Mouse (Mus musculus) urinary bladder, postnatal 4 days (tissue): ENCODE results near the gene Ets1.

Source experiments
- DNase-seq, 2 experiments: peaks; one replicate each; pipeline ENCODE4 v3.0.0; 2021 to 2022; ENCODE audit warnings: low spot score in 2 of 2

Ets1 gene

DNA sequence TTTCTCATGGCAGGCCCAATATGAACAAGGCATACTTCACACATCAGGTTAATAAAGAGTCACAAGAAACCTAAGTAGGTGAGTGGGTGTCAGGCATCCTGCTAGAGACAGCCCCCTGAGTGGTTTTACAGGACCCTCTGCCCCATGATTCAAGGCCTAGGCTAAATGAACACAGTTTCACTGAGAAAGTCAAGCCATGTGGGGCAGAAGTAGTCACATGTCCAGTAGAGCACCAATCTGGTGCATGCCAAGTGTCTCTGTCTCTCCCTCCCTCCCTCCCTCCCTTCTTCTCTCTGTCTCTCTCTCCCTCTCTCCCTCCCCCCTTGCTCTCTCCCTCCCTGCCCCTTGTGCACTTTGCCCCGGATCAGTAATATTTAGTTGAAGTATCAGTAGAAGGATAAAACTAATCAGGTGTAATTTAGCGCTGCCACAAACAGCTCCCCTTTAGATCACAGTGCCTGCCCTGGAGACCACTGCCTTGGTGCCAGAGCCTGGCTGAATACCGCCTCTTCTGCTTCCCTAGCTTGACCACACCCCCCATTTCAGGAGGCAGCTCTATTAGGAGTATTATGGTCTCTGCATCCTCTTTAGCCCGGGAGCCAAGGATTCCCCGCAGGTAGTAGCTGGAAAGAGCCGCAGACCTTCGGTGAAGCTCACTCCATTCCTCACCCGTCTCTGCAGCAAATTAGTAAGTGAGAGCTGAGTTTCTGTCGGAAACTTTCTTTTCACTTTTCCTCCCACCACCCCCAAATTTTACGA, at the start of gene Ets1:
Gene Ets1 (plus strand): TSS at position 595 of the 759 bp plus-strand sequence.
- DNase-seq, result no peak

DNA sequence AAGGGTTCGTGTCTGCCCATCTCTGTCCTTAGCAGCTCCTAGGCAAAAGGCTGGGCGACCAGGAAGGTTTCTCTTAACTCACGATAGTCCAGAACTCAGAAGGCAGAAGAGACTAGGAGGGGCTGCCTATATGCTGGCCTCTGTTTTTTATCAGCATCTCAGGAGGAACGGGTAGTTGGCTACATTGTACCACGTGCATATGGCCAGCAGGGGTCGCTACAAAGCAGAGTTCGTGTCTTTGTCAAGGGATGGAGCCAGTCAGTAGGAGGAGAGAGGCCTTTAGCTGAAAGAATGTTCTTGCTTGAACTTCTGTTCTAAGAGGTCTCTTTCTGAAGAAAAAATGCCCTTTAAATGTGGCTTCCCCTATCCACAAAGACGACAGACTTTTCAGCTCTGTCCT, 46.1 kb upstream of the Ets1 start:
- peak; percentile 65 to 87 for DNase-seq

DNA sequence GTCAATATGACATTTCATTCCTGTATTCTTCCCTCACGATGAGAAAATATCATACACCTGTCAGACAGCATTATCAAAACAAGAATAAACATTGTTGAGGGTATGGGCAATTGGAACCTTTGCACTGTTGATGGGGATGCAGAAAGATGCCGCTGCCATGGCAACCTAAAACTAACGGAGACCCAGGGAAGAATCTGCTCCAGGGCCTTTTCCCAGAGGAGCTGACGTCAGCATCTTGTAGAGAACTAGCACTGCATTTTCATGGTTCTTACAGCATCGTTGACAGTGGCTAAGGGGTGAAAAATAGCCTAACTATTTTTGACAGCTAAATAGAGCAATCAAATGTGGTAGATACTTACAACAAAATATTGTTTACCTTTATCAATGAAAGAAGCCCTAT, 45.5 kb upstream of the Ets1 start:
- DNase-seq, result no peak

DNA sequence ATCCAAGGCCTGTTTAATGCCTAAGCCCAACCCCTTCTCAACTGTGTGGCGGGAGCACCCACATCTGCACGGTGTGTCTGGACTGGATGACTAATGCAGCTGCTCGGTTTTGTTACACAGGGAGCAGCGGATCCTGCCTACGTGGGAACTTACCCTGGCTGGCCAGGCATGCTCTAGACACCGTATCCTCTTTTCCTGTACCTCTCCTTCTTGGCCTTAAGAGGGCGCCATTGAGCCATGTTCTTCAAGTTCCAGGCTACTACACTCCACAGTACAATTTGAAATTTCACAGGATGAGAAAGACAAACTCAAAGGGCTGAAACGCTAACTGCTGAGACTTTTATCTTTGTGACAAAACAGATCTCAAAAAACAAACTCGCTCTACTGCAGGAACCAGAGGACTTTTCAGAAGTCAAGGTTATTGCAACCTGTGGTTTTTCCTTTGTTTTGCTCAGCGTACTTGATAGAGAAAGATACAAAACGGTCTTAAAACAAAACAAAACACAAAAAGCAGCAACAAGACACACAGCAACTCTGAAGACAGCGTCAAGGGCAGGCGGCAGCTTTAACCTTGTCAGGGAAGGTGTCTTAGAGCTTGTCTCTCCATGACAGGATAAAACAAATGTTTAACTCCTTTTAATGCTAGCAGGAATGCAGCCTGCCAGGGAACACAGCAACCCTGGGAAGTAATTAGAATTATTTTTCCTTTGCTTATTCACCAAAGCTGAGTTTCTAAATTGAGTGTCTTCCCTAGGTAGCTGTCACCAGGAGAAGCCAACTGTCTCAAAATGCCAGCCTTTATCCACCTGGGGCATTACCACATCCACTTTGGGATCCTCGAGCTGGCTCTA, 44.1 kb upstream of the Ets1 start:
- DNase-seq, result peak in 1 of 2 experiments; percentile 41

DNA sequence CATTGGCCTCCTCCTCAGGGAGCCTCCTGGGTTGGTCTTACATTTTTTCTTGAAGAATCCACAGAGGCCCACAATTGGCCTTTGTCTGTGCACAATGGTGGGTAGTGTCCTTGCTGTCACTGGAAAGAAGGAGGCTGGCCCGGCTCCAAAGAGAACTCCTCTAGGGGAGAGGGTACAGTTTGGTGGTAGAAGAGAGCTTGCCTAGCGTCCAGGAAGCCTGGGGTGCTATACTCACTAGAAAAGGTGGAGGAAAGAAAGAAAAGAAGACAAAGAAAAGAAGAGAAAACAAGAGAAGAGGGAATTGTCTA, 43.5 kb upstream of the Ets1 start:
- DNase-seq, result no peak

DNA sequence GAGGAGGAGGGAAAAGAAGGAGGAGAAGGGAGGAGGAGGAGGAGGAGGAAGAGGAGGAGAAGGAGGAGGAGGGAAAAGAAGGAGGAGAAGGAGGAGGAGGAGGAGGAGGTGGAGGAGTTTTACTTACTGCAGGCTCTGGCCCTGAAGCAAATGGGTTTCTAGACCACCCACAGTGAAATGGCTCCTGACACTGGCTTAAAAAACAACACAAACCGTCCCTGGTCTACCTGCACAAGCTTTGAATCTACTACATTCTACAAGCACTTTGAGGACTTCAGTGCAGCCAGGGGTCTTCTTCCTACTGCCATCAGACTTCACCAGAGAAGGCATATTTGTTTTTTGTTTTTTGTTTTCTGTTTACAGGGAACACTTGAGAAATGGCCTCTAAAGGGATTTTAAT, 42.2 kb upstream of the Ets1 start:
- DNase-seq, result no peak

DNA sequence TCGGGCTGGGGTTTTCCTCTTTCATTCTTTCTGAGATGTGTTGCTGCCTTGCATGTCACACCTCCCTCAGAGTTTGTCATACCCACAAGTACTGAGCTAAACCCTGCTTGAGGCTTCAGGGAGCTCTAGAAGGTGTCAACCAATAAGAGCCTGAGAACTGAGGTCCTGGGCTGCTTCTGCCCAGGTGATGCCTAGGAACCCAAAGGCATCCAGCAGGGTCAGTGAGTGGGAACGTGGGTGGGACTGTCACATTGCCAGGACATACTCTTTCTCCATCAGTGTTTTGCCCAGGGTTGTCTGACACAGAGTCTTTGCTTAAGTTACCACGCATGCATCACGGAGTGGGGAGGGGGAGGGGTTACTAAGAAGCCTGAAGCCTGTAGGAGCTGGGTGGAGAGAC, 41.7 kb upstream of the Ets1 start:
- no peak for DNase-seq

DNA sequence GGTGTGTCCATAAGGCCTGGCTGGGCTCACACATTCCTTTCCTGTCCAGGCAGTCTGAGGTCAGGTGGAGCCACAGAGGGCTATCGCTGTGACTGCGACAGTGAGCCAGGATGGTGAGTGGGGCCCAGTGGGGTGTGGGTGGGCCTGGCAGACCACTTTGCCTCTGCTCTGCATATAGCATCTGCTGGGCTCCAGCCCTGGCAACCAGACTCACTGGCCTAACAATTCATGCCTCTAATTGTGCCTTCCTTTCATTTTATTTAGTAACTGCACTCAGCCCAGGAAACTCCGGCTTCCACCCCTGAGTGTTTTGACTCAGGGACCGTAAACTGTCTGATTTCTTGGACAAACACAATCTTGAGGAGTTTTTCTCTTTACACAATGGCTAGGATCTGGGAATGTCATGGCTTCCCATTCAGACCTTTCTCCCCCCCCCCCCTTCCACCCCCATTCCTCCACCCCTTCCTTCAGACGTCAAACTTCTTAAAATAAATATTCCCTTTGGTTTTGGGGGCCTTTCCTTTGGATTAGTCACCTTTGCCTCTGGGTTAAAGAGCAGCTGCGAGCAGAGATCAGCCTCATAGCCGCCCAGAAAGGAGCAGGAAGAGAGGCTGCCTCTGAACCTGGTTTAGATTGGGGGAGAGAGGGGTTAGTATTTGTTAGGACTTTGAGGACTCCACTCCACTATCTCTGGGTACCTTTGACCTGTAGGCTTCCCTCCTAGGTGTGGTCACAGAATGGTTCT, 40.8 kb upstream of the Ets1 start:
- DNase-seq, result no peak

DNA sequence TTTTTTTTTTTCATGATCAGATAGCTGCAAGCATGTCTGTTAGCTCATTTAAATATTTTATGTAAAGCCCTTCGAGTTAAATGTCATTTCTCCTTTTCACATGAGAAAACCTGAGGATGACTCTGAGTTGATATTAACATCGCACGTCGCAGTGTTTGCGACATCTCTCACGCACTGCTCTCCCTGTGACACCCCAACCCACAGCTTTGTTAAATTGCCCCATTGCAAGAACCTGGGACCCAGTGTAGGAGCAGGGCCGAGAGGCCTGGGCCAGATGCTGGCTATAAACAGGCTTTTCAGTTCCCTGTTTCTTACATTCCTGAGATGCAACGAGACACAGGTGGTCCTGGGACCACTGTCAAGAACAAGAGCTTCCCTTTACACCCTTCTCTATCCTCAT, 39.7 kb upstream of the Ets1 start:
- no peak for DNase-seq

DNA sequence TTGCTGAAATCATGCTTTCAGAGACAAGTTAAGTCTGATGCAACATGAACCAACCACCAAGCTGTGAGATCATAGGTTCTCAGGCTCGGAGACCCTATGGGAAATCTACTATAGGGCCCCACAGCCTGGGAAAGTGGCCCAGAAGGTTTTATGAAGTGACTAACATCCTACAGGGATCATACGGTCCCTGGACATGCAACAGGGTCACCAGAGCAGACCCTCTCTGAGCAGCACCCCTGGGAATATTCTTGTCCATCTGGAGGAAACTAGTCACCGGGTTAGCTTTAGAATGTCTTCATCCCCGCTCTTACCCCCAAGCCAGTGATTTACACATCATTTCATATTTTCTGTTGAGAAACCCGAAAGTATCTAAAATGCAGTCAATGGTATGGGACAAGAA, 34.1 kb upstream of the Ets1 start:
- DNase-seq, result no peak

DNA sequence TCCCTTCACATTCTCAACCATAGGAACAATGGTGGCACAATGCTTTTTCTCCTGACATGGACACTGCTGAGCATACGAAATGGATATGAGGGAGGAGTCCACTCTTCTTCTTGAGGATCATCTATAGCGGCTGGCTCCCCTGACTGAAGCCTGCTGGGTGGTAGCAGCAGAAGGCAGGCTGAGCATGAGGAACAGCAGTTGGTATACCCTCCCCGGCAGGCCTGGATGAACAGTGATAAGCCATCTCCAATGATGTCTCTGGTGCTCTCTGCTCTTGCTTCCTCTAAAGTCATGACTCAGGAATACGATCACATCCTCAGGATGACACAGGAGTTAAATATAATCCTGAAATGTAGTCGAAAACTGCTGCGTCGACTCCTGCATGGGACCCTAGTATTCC, 32.9 kb upstream of the Ets1 start:
- no peak for DNase-seq

DNA sequence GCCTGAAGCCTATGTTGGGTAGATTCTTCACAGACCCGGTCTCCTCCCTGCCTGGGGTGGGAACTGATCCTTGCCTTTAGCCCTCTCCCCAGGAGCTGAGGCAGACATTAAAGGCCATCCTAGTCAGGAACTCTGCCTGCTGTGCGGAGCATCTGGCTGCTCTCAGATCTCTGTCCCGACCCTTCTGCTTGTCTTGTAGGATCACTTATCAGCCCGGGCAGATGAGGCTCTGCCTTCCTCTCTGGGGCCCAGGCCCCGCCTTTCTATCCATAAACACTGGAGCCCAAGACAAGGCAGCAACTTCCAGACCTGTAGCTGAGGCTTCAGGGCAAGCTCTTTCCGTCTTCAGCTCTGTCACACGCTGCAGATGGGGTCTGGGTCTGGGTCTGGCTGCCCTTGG, 28.8 kb upstream of the Ets1 start:
- DNase-seq, result no peak

DNA sequence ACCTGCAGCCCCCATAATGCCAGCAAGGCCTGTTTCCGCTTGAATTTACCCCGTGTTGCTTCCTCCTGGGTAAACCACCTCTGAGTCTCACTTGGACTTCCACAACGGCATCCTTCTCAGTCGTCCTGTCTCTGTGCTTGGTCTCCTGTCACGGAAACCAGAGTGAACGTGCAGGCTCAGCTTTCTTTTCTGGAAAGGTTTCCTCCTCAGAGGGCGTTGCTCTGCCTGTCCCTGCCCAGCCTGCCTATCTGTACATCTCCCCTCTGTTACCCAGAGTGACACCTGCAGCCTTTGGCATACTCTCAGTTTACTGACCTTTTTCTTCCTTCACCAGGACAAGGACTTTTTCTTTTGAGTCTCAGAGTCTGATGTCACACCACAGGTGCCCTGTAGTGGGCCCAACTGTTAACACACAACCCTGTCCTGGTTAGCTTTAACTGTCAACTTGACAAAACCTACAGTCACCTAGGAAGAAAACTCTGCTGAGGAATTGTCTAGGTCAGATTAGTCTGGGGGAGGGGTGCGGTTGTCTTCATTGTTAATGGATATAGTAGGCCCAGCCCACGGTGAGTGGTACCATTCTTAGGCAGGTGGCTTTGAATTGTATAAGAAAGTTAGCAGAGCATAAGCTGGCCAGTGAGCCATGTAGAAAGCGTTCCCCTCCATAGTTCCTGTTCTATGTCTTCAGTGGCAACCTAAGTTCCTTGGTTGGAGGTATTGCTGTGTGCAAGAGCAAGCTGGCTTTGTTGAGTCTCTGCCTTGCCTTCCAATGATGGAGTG, 27.0 kb upstream of the Ets1 start:
- DNase-seq, result no peak

DNA sequence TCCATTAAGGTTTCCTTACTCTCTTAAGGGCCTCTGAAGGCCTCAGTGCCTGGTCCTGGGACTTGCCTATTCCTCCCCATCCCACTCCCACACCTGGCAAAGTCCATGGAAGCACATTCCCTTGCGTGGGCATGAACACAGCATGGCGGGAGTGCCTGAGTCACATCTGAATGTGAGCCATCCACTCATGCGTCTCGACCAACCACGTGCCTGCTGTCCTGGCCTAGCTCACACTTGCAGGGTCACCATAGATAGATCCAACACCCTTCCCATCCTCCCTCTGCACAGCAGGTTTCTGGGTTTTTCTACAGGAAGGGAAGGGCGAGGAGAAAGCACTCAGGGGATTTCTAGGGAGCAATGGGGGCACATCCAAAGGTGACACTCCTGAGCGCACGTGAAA, 25.8 kb upstream of the Ets1 start:
- DNase-seq, result no peak

DNA sequence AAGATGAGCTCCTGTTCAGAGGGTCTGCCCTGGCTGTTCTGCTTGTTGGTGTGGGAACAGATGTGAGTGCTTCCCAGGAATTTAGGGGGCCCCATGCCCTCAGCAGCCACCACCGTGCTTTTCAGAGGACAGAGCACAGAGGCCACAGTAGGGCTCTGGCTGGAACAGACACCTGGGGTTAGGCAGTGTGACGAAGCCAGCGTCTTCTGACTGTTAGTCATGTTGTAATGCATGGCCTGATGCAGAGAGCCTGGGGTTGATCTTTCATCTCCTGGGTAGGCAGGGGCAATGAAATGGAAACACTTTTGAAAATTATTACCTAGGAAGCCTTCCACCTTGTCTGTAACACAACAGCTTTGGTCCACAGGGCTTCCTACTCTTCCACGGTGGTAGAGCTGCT, 25.4 kb upstream of the Ets1 start:
- no peak for DNase-seq

DNA sequence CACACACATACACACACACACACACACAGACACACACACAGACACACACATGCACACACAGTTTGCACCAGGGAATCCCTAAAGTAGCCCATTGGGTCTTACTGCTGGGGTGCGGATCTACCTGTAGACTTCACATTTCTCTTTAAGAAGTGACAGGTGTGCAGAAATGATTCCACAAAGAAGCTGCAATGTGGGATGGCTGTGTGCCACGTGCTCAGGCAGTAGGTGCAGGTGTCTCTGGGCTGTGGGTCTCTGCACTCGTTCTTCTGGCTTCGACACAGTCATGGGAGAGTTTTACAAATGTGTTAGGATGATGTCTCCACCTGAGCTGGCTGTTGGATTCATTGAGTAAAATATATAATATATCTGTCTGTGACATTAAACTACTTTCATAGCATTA, 24.7 kb upstream of the Ets1 start:
- DNase-seq, result no peak

DNA sequence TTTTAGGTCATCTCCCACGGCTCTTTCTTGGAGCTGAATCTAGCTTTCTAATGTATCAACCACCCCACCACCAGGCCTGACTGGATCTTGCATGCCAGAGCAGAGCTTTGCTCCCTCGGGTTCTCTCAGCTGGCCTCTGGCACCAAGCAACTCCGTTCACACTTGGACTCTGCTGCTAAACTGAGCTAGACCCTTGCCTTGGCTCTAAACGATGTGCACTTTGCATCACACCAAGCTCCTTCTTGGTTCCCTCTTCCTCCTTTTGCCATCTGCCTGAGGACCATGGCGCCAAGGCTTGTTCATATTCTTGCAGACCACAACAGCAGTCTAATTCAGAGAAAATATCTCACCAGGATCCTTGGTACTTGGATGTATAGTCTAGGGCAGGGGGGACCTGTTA, 23.6 kb upstream of the Ets1 start:
- DNase-seq, result no peak

DNA sequence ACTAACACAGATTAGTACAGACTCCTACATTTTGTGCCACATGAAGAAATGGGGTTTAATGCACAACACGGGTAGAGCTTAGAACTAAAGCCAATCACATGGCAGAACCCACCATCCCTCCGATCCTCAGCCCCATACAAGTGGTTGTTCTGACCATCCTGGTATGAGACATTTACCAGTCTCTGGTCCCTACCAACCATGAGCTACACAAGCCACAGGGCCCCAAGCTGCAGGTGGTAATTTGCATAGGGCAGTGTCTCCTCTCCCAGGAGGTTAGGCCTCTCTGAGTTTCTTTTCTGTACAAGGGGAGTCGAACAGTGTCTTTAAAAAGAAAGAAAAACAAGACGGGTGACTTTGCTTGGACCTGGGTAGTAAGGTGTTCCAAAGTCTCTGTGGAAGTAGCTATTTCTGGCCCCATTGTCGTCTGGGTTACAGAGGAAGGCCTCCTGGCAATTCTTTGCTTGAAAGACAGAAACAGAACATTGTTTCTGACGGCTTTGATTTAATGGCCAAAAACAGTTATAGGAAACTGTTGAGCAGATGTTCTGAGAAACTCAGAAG, 23.1 kb upstream of the Ets1 start:
- DNase-seq, result no peak

DNA sequence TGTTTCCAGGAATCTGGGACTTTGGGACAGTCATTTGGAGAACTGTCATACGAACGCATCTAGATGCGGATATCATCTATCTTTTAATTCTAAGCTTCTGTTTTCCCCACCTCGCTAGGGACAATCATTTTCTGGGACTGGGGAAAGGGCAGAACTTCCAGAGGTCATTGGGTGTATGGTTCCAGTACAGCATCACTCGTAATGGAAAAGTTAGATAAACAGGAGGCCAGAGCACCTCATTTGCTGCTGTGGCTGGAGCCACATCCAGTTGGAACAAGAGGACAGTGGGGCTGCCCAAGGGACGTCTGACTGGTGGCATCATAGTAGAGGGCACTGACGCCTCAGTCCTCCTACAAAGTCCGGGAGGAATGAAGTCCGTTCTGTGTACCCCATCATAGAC, 21.8 kb upstream of the Ets1 start:
- no peak for DNase-seq

DNA sequence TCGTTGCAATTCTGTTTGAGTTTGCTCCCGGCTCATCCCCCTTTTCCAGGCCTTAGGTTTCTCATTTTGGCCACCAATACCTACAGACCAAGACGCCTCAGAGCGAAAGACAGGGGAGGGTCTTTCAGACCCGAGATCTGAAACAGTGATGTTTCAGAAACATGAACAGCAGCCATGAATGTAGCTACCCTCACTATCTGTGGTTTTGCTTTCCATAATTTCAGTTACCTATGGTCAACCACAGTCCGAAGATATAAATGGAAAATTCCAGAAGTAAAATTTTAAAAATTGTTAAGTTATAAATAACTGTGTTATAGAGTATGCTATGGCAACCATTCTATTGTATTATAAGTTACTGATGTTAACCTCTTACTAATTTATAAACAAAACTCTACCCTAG, 20.6 kb upstream of the Ets1 start:
- no peak for DNase-seq

DNA sequence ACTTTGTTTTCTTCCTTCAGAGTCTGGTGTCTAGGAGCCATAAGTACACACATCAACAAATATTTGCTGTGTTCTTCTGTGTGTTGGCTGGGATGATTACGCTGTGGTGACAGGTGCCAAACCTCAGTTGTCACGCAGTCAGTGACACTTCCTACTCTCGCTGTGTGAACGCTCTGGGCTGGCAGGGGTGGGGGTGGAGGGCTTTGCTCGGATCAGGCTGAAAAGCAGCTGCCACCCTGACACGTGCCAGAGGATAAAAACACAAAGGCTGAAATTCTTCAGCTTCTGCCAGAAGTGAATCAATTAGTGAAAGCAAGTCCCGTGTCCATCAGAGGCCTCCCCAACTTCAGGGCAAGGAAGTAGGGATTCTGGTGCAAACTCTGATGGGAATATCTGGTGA, 20.0 kb upstream of the Ets1 start:
- no peak for DNase-seq
